ENCODE assay signal across 13 mouse cellular contexts in the genomic region with DNA sequence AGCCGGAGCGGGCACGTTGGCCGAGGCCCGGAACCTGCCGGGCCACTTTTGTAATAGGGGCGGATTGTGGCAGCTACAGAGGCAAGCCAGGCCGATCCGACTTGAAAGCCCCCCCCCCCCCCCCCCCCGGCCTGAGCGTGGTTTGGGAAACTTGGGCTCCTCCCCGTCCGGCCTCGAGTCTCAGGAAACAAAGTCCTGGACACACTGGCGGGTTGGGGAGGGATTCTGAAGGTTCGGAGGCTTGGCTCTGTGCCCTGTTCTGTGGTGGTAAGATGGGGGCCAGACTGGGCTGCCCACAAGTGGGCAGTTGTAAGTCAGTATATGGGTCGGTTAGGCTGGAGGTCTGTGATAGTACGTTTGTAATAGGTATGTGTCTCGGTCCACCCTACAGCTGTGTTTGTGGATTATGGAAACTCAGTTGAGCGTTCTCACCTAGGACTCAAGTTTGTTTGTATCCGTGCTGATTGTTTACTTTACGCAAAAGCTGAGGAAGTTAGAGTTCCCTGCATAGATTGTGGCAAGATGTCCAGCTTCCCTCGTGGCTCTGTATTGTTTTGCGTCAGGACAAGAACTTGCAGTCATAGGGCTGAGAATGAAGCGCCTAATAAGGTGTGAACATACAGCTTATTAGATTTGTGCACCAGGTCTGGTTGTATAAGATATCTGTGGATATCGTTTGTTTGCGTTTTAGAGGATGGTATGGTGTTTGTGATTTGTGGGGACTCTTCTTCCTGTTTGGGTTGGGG. TPM values are rescaled to one million over a fixed set of nuclear protein-coding genes. Genes with fewer than 3 reads are reported as not detected.
A peak's percentile ranks its signal among the peaks of the same experiment; 100 is the strongest.
DNase-seq lines count a peak whose midpoint lies in the region; ATAC-seq lines count a peak whose summit lies in the region.
"Had no signal": no experiment of that assay in that cellular context is flagged by ENCODE, and none has a peak within 500 bp of the region (broad histone marks: within the 10 kb centered on the region; RNA-seq: fewer than 3 reads in every experiment).

No protein-coding gene starts in this region.

- 1% methylated on average over 24 of the region's 27 CpGs for WGBS in lung, embryonic 16.5 days
- WGBS in forebrain, embryonic 11.5 days: 3% methylated on average over 25 of the region's 27 CpGs
- 4% methylated on average over 27 of the region's 27 CpGs for WGBS in kidney, embryonic 16.5 days
- WGBS in midbrain, embryonic 15.5 days: 3% methylated on average over 26 of the region's 27 CpGs
- 2% methylated on average over 25 of the region's 27 CpGs for WGBS in intestine, embryonic 15.5 days

- H3K27me3 ChIP-seq in lung, embryonic 16.5 days (ENCODE audit: control insufficient read depth, insufficient read depth, low read depth, low read length): peaks cover 97% of the 10 kb centered on the region
- H3K27me3 ChIP-seq in forebrain, embryonic 11.5 days (ENCODE audit: control insufficient read depth, insufficient read depth, low read length): peaks cover 31% of the 10 kb centered on the region
- H3K27me3 ChIP-seq in kidney, embryonic 16.5 days (ENCODE audit: insufficient read depth, low read length): peaks cover 89% of the 10 kb centered on the region
- peaks cover 85% of the 10 kb centered on the region for H3K27me3 ChIP-seq in midbrain, embryonic 15.5 days (replicated peaks)
- H3K27me3 ChIP-seq in intestine, embryonic 15.5 days (replicated peaks): peaks cover 96% of the 10 kb centered on the region

- no peak for DNase-seq in lung, postnatal 14 days
- peak; percentile 86 for DNase-seq in forebrain, embryonic 11.5 days (ENCODE audit: low spot score)
- DNase-seq in left cerebral cortex, postnatal 25 days (ENCODE audit: low spot score in 2 of 2): no peak
- no peak for DNase-seq in layer of hippocampus, adult 18-20 months (ENCODE audit: low spot score in 2 of 2)
- DNase-seq: gastrocnemius, postnatal 25 days had no signal

- no peak overlapping the region for H3K27ac ChIP-seq in lung, embryonic 16.5 days (ENCODE audit: low read length)
- H3K27ac ChIP-seq in forebrain, embryonic 11.5 days (ENCODE audit: low read depth, low read length): peak overlapping the region; percentile 90
- peak overlapping the region; percentile 92 for H3K27ac ChIP-seq in kidney, embryonic 16.5 days (ENCODE audit: low read length)
- H3K27ac ChIP-seq in midbrain, embryonic 15.5 days: no peak overlapping the region
- no peak overlapping the region for H3K27ac ChIP-seq in intestine, embryonic 15.5 days
- H3K27ac ChIP-seq: neural tube, embryonic 13.5 days had no signal

- H3K9ac ChIP-seq in lung, embryonic 16.5 days (ENCODE audit: low read length): no peak overlapping the region
- peak overlapping the region; percentile 58 for H3K9ac ChIP-seq in forebrain, embryonic 11.5 days (ENCODE audit: low read length)
- peak overlapping the region; percentile 57 for H3K9ac ChIP-seq in kidney, embryonic 16.5 days (replicated peaks; ENCODE audit: low read length)
- H3K9ac ChIP-seq in midbrain, embryonic 15.5 days: no peak overlapping the region
- no peak overlapping the region for H3K9ac ChIP-seq in intestine, embryonic 15.5 days
- H3K9ac ChIP-seq: neural tube, embryonic 13.5 days had no signal

- intact Hi-C loops in left cerebral cortex, postnatal 25 days (cut with DNase I): no loop called here

- H3K4me2 ChIP-seq in lung, embryonic 16.5 days (ENCODE audit: low read depth, low read length): no peak overlapping the region
- H3K4me2 ChIP-seq in forebrain, embryonic 11.5 days (ENCODE audit: low read depth, low read length, severe bottlenecking): peak overlapping the region; percentile 72
- H3K4me2 ChIP-seq in kidney, embryonic 16.5 days (replicated peaks; ENCODE audit: low read depth, low read length): peak overlapping the region; percentile 51
- peak overlapping the region; percentile 18 for H3K4me2 ChIP-seq in midbrain, embryonic 15.5 days
- no peak overlapping the region for H3K4me2 ChIP-seq in intestine, embryonic 15.5 days (replicated peaks)

- H3K4me1 ChIP-seq in lung, embryonic 16.5 days (replicated peaks; ENCODE audit: control insufficient read depth, insufficient read depth, low read length): 0 out of 2 replicates have a peak, but pooled peaks cover 5% of the 10 kb centered on the region
- H3K4me1 ChIP-seq in forebrain, embryonic 11.5 days (replicated peaks; ENCODE audit: control insufficient read depth, insufficient read depth, low read length): peaks cover 29% of the 10 kb centered on the region
- H3K4me1 ChIP-seq in kidney, embryonic 16.5 days (ENCODE audit: insufficient read depth, low read length): peaks cover 51% of the 10 kb centered on the region
- peaks cover 43% of the 10 kb centered on the region for H3K4me1 ChIP-seq in midbrain, embryonic 15.5 days
- H3K4me1 ChIP-seq in intestine, embryonic 15.5 days (replicated peaks): peaks cover 10% of the 10 kb centered on the region

- no peaks in the 10 kb centered on the region for H3K36me3 ChIP-seq in lung, embryonic 16.5 days (ENCODE audit: control insufficient read depth, insufficient read depth, low read length)
- H3K36me3 ChIP-seq in forebrain, embryonic 11.5 days (ENCODE audit: control insufficient read depth, insufficient read depth, low read length): no peaks in the 10 kb centered on the region
- H3K36me3 ChIP-seq in kidney, embryonic 16.5 days (ENCODE audit: insufficient read depth, low read length): no peaks in the 10 kb centered on the region
- H3K36me3 ChIP-seq in midbrain, embryonic 15.5 days (replicated peaks): no peaks in the 10 kb centered on the region
- H3K36me3 ChIP-seq in intestine, embryonic 15.5 days: no peaks in the 10 kb centered on the region
- H3K36me3 ChIP-seq: neural tube, embryonic 13.5 days had no signal

- H3K9me3 ChIP-seq in lung, embryonic 16.5 days (ENCODE audit: control insufficient read depth, low read length): no peaks in the 10 kb centered on the region; the same call in 1 of the 2 replicates
- no peaks in the 10 kb centered on the region for H3K9me3 ChIP-seq in forebrain, embryonic 11.5 days (ENCODE audit: control insufficient read depth, low read length)
- H3K9me3 ChIP-seq in kidney, embryonic 16.5 days (ENCODE audit: low read length): no peaks in the 10 kb centered on the region
- H3K9me3 ChIP-seq in midbrain, embryonic 15.5 days: no peaks in the 10 kb centered on the region
- H3K9me3 ChIP-seq in intestine, embryonic 15.5 days: no peaks in the 10 kb centered on the region
- H3K9me3 ChIP-seq: neural tube, embryonic 13.5 days had no signal

- ATAC-seq in lung, embryonic 16.5 days (ENCODE audit: low read depth): peak; percentile 31; the same call in 1 of the 2 replicates
- no peak; the same call in 1 of the 2 replicates for ATAC-seq in forebrain, embryonic 11.5 days (replicated peaks; ENCODE audit: low FRiP score)
- ATAC-seq in kidney, embryonic 16.5 days (ENCODE audit: low FRiP score, low TSS enrichment): peak; percentile 30
- ATAC-seq in midbrain, embryonic 15.5 days (replicated peaks): no peak
- ATAC-seq in intestine, embryonic 15.5 days: no peak

- no peak overlapping the region for H3K4me3 ChIP-seq in lung, embryonic 16.5 days (ENCODE audit: low read length)
- H3K4me3 ChIP-seq in forebrain, embryonic 11.5 days (ENCODE audit: low read depth, low read length): peak overlapping the region; percentile 25
- H3K4me3 ChIP-seq in kidney, embryonic 16.5 days (ENCODE audit: low read length): peak overlapping the region; percentile 29
- H3K4me3 ChIP-seq in midbrain, embryonic 15.5 days: 0 out of 2 replicates have a peak overlapping the region, but pooled peaks have one; percentile 19
- H3K4me3 ChIP-seq in intestine, embryonic 15.5 days (replicated peaks): no peak overlapping the region

RNA-seq across cellular contexts. Expression of a gene that starts 10.1 kb away (rescaled TPM):
- not detected in 2 replicates for polyA plus RNA-seq in lung, embryonic 16.5 days (2015; fragmentation: Nextera tagmentation; extraction: Ambion mirVana)
- 75.6 and 78.9 TPM in 2 replicates for polyA plus RNA-seq in forebrain, embryonic 11.5 days (2014; fragmentation: Nextera tagmentation; extraction: Ambion mirVana)
- 29.7 and 38.1 TPM in 2 replicates for polyA plus RNA-seq in kidney, embryonic 16.5 days (2015; fragmentation: Nextera tagmentation; extraction: Ambion mirVana)
- polyA plus RNA-seq in midbrain, embryonic 15.5 days (2015; fragmentation: Nextera tagmentation; extraction: Ambion mirVana): 15.5 and 18.2 TPM in 2 replicates
- total RNA-seq in left cerebral cortex, postnatal 25 days (2021): 10 to 100 TPM; 16.1 to 19.2 TPM
- polyA plus RNA-seq in intestine, embryonic 15.5 days (2015; fragmentation: Nextera tagmentation; extraction: Ambion mirVana): 0.10 and 0.43 TPM in 2 replicates
- total RNA-seq in layer of hippocampus, adult 18-20 months (2021): 10 to 100 TPM; 29.4 to 31.3 TPM
- total RNA-seq: common myeloid progenitor, adult 5-6 weeks had no signal
- polyA plus RNA-seq: intestine, embryonic 14.5 days; liver, embryonic 16.5 days; neural tube, embryonic 13.5 days had no signal

Comparison
In these comparisons a context has a peak if more than half of its experiments do, and no peak if none do; other contexts are left out.
1. ATAC-seq: peak in lung, embryonic 16.5 days (single experiment) and kidney, embryonic 16.5 days (single experiment); none in forebrain, embryonic 11.5 days (single experiment), midbrain, embryonic 15.5 days (single experiment) and intestine, embryonic 15.5 days (single experiment).
2. H3K27ac ChIP-seq: peak in forebrain, embryonic 11.5 days (single experiment) and kidney, embryonic 16.5 days (single experiment); none in lung, embryonic 16.5 days (single experiment), midbrain, embryonic 15.5 days (single experiment) and intestine, embryonic 15.5 days (single experiment).
3. H3K4me2 ChIP-seq: peak in forebrain, embryonic 11.5 days (single experiment), kidney, embryonic 16.5 days (single experiment) and midbrain, embryonic 15.5 days (single experiment); none in lung, embryonic 16.5 days (single experiment) and intestine, embryonic 15.5 days (single experiment).
4. H3K4me3 ChIP-seq: peak in forebrain, embryonic 11.5 days (single experiment), kidney, embryonic 16.5 days (single experiment) and midbrain, embryonic 15.5 days (single experiment); none in lung, embryonic 16.5 days (single experiment) and intestine, embryonic 15.5 days (single experiment).
5. H3K9ac ChIP-seq: peak in forebrain, embryonic 11.5 days (single experiment) and kidney, embryonic 16.5 days (single experiment); none in lung, embryonic 16.5 days (single experiment), midbrain, embryonic 15.5 days (single experiment) and intestine, embryonic 15.5 days (single experiment).
6. RNA of a gene that starts 10.1 kb away (polyA plus RNA-seq): 75.6 to 78.9 TPM in forebrain, embryonic 11.5 days, 29.7 to 38.1 TPM in kidney, embryonic 16.5 days and 15.5 to 18.2 TPM in midbrain, embryonic 15.5 days; not detected in lung, embryonic 16.5 days and 0.10 to 0.43 TPM in intestine, embryonic 15.5 days; every median in the first group is over 10 times any median in the second.